Mouse (Mus musculus) E14TG2a.4 (cell line): ENCODE data around the gene Nphp1.

ENCODE experiments used
- H3K27me3 ChIP-seq: 2 replicates; pipeline ENCODE4 v1.6.1; 2014; ENCODE audit warnings: low read length, control low read depth; ENCODE audit not compliant: insufficient read depth
- H3K36me3 ChIP-seq: 2 replicates; pipeline ENCODE4 v1.6.1; 2014; ENCODE audit warnings: low read length, control low read depth; ENCODE audit not compliant: insufficient read depth
- H3K4me1 ChIP-seq: replicated peaks from 2 replicates; pipeline ENCODE4 v1.6.1; 2014; ENCODE audit warnings: low read depth, low read length, control low read depth
- H3K4me3 ChIP-seq: replicated peaks from 2 replicates; pipeline ENCODE4 v1.5.1; 2014; ENCODE audit warnings: mild to moderate bottlenecking, low read length
- H3K9me3 ChIP-seq: 2 replicates; pipeline ENCODE4 v1.6.1; 2014; ENCODE audit warnings: low read length, control low read depth
- CTCF ChIP-seq: conservative IDR thresholded peaks from 2 replicates; pipeline ENCODE4 v1.5.1; 2014; ENCODE audit warnings: low read length
- NANOG ChIP-seq: IDR thresholded peaks from 2 replicates; pipeline ENCODE4 v1.6.1; 2014; ENCODE audit warnings: borderline replicate concordance, low read length, mixed read lengths
- POU5F1 ChIP-seq: IDR thresholded peaks from 2 replicates; pipeline ENCODE4 v1.6.1; 2014; ENCODE audit warnings: low read length, borderline replicate concordance

Gene Nphp1

GRCm38 (mm10) chr2:127723193-127723592 lies 65.5 kb downstream of the Nphp1 start:
- Histone ChIP-seq H3K9me3 (no peaks in the 10 kb centered on the region), H3K4me3 (no peak overlapping the region), H3K27me3 (peaks cover 23% of the 10 kb centered on the region), H3K36me3 (no peaks in the 10 kb centered on the region), H3K4me1 (peaks cover 35% of the 10 kb centered on the region)
- TF ChIP-seq NANOG: no peak
- no peak for TF ChIP-seq CTCF
- TF ChIP-seq POU5F1: no peak

DNA sequence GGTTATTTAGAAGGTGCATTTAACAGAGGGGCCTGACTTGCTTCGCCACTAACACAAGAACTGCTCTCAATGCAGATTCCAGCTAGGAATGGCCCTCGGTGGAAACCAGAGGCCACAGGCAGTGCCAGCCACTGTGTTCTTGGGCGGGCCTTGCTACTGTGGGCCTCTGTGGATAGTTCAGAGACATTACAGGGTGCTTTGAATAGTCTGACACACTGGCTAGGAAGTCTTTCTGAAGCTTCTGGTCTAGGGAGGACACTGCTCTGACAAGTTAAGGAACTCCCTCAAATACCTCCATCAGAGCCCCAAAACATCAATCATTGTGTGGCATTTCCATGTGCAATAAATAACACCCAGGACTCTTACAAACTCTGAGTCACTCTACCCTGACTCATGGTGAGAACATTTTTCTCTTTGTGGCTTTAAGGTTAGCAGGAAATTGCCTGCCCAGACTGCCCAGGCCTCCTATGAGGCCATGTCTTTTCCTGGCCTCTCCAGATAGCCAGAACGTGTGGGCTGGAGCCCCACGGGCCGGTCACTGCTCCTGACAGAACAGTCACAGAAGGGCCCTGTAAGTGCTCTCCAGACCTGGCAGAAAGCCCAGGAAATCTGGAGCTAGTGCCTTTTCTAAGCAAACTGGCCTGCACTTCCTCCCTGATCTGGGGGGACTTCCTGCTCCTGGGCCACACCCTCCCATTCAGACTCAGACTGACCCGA lies 66.4 kb downstream of the Nphp1 start:
- H3K27me3 ChIP-seq: peaks cover 17% of the 10 kb centered on the region
- TF ChIP-seq NANOG (no peak), POU5F1 (no peak), CTCF (no peak)
- H3K4me3 ChIP-seq: no peak overlapping the region
- no peaks in the 10 kb centered on the region for H3K36me3 ChIP-seq
- no peaks in the 10 kb centered on the region for H3K9me3 ChIP-seq
- peaks cover 33% of the 10 kb centered on the region for H3K4me1 ChIP-seq

DNA sequence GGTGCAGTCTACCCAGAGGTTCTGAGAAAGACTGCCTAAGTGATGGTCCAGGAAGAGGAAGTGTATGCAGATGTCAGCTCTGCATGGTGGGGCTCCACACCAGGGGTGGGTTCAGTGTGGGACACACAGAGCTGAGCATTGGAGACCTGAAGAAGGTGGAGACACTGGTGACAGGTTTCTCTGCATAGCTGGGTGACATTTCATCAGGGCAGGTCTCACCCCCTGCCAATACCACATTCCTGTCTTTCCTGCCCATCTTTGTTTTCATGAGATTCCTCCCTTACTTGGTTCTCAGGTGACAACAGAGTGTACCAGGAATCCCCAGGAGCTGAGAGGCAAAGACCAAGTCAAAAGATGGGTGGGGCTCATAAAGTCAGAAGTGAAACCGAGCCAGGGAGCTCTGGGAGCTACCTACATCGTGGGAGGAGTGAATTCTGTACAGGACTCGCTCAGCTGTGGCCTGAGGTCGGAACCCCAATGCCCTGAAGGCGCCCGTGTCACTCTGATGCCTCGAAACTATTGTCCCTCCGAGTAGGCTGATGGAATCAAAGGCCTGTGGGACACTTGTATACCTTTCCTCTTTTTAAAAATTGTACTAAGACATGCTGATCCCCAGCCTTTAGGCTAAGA lies 69.7 kb downstream of the Nphp1 start:
- H3K4me1 ChIP-seq: peaks cover 42% of the 10 kb centered on the region

DNA sequence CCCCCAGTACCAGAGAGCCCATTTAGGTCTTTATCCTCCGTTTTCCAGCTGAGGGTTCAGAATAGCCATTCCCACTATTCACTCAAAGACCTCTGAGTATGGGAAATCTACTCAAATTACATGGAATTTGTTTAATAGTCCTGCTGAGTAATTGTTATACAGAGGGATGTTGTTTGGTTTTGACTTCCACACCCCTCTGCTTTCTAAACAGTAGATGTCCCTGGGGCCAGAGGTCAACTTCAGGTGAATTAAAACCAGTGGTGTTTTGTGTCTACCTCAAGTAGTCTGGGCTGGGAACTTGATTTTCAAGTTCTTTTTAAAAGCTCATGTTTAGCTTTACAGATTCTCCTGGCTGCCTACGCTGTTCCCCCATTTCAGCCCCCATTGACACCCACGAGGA lies 74.0 kb downstream of the Nphp1 start:
- H3K27me3 ChIP-seq: peaks cover 26% of the 10 kb centered on the region
- no peaks in the 10 kb centered on the region for H3K9me3 ChIP-seq
- H3K4me3 ChIP-seq: no peak overlapping the region
- TF ChIP-seq CTCF (no peak), NANOG (peak; percentile 55; the same call in 1 of the 2 replicates), POU5F1 (no peak)
- H3K4me1 ChIP-seq: peaks cover 41% of the 10 kb centered on the region
- H3K36me3 ChIP-seq: no peaks in the 10 kb centered on the region

More for the DNA sequence above, 69.7 kb downstream of the Nphp1 start:
- Histone ChIP-seq H3K9me3 (no peaks in the 10 kb centered on the region), H3K4me3 (no peak overlapping the region), H3K27me3 (no peaks in the 10 kb centered on the region), H3K36me3 (no peaks in the 10 kb centered on the region)
- no peak for TF ChIP-seq NANOG
- no peak for TF ChIP-seq CTCF
- TF ChIP-seq POU5F1: no peak

DNA sequence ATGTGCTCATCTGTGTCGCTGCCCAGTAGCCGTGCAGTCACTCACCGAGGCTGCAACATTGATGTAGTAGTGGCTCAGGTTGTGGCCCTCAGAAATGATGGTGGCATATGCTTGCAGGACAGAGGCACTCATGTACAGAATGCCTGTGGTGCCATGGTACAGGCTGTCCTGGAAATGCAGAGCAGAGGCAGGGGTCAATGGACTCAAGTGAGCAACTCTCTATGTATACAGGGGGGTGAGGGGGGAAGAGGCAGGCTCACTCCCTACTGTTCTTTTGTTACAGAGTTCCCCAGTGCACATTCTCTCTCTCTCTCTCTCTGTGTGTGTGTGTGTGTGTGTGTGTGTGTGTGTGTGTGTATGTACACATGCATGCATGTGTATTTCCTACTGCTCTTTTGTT lies 79.9 kb downstream of the Nphp1 start:
- Histone ChIP-seq H3K9me3 (no peaks in the 10 kb centered on the region), H3K36me3 (no peaks in the 10 kb centered on the region), H3K27me3 (peaks cover 32% of the 10 kb centered on the region), H3K4me3 (no peak overlapping the region), H3K4me1 (peaks cover 29% of the 10 kb centered on the region)
- no peak for TF ChIP-seq CTCF

DNA sequence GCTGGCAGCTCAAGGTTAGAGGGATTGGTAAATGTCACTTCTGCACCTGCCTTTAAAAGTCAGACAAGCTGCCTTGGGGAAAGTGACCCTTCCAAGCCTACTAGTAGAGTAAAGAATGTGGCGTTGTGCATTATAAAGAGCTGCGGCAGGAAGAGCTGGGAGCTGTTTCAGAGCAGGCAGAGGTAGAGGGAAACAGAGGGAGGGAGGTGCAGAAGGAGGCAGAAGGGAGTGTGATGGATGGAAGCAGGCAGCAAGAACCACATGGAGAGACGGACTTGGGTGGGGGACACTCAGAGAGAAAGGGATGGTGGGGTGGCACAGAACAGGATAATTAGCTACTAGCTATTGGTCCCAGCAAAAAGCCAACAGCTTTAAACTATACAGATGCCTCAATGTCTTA lies 80.6 kb downstream of the Nphp1 start:
- Histone ChIP-seq H3K36me3 (no peaks in the 10 kb centered on the region), H3K4me3 (no peak overlapping the region), H3K4me1 (peaks cover 24% of the 10 kb centered on the region), H3K27me3 (peaks cover 30% of the 10 kb centered on the region), H3K9me3 (no peaks in the 10 kb centered on the region)
- TF ChIP-seq POU5F1 (no peak), CTCF (no peak), NANOG (no peak)

- H3K9me3 ChIP-seq: no peaks in the 10 kb centered on the region
- no peak for TF ChIP-seq POU5F1
- no peak for TF ChIP-seq NANOG
- no peak for TF ChIP-seq CTCF
- no peaks in the 10 kb centered on the region for H3K36me3 ChIP-seq
- no peak overlapping the region for H3K4me3 ChIP-seq
- peaks cover 18% of the 10 kb centered on the region for H3K4me1 ChIP-seq
- peaks cover 11% of the 10 kb centered on the region for H3K27me3 ChIP-seq
Measured at GRCm38 (mm10) chr2:127705267-127705666, 83.4 kb downstream of the Nphp1 start.
